Mouse (Mus musculus) neural tube, embryonic 15.5 days (tissue): Measurements from ENCODE around the gene Satb1. TPM values are rescaled to one million over a fixed set of nuclear protein-coding genes. Genes with fewer than 3 reads are reported as not detected.

Experiments used
- ATAC-seq: fragments of 200-750 bp; cut with Nextera tagmentation; 2 replicates; pipeline ENCODE4 v1.8.0; 2017; ENCODE audit warnings: mild to moderate bottlenecking, moderate TSS enrichment, moderate library complexity; ENCODE audit not compliant: low FRiP score
- H3K27ac ChIP-seq: fragments of 300-500 bp; sonication (generic); replicated peaks from 2 replicates; pipeline ENCODE4 v1.5.1; 2015; ENCODE audit warnings: mild to moderate bottlenecking, inconsistent platforms
- H3K27me3 ChIP-seq: fragments of 300-500 bp; sonication (generic); replicated peaks from 2 replicates; pipeline ENCODE4 v1.6.1; 2015; ENCODE audit warnings: inconsistent platforms
- H3K36me3 ChIP-seq: fragments of 300-500 bp; sonication (generic); 2 replicates; pipeline ENCODE4 v1.6.1; 2015; ENCODE audit warnings: inconsistent platforms
- H3K4me1 ChIP-seq: fragments of 300-500 bp; sonication (generic); 2 replicates; pipeline ENCODE4 v1.6.1; 2015; ENCODE audit warnings: inconsistent platforms
- H3K4me2 ChIP-seq: fragments of 300-500 bp; sonication (generic); 2 replicates; pipeline ENCODE4 v1.6.1; 2015; ENCODE audit warnings: inconsistent platforms, mild to moderate bottlenecking, moderate library complexity
- H3K4me3 ChIP-seq: fragments of 300-500 bp; sonication (generic); replicated peaks from 2 replicates; pipeline ENCODE4 v1.5.1; 2015; ENCODE audit warnings: mild to moderate bottlenecking, inconsistent platforms
- H3K9ac ChIP-seq: fragments of 300-500 bp; sonication (generic); replicated peaks from 2 replicates; pipeline ENCODE4 v1.6.1; 2015; ENCODE audit warnings: mild to moderate bottlenecking, inconsistent platforms
- H3K9me3 ChIP-seq: fragments of 300-500 bp; sonication (generic); replicated peaks from 2 replicates; pipeline ENCODE4 v1.6.1; 2016; ENCODE audit warnings: inconsistent platforms
- WGBS: fragments of 180-500 bp; shearing (Covaris S2); methylation state at CpG from one replicate; pipeline ENCODE4 v1.1.7; 2015; ENCODE audit warnings: mixed read lengths; 5-methylcytosine and 5-hydroxymethylcytosine counted together
- polyA plus RNA-seq: library from polyadenylated mRNA; unstranded; fragments of >200 nt; fragmentation: Nextera tagmentation; extraction: Ambion mirVana; gene quantifications from 2 replicates; pipeline ENCODE4 v1.2.1, GENCODE M21; 2015

Satb1 gene
- polyA plus RNA-seq, 1 experiment from 2014 or later, result 39.6 TPM

DNA sequence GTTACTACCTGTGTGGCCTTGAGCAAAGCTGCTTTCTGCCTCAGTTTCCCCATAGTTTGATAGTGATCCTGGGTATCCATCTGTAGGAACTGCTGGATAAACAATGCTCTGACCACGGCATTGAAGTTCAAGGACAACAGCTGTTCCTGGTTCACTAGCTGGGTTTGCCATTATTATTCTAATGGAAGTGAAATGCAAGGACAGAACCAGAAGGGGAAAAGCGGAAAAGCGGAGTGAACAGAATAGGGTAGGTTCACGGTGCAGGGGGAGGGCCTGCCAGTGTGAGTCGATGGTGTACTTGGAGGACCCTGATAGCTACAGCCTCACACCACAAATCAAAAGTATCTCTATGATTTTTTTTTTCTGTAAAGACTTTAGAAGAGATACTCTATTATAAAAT is 6.4 kb upstream of the Satb1 start:
- Histone ChIP-seq H3K36me3 (no peaks in the 10 kb centered on the region), H3K4me3 (no peak overlapping the region), H3K4me2 (no peak overlapping the region), H3K9ac (no peak overlapping the region), H3K9me3 (no peaks in the 10 kb centered on the region), H3K27ac (no peak overlapping the region), H3K27me3 (peaks cover 6% of the 10 kb centered on the region; the same call in 1 of the 2 replicates), H3K4me1 (no peaks in the 10 kb centered on the region)
- no peak for ATAC-seq
- WGBS, result 73% methylated on average over 5 of the region's 5 CpGs

DNA sequence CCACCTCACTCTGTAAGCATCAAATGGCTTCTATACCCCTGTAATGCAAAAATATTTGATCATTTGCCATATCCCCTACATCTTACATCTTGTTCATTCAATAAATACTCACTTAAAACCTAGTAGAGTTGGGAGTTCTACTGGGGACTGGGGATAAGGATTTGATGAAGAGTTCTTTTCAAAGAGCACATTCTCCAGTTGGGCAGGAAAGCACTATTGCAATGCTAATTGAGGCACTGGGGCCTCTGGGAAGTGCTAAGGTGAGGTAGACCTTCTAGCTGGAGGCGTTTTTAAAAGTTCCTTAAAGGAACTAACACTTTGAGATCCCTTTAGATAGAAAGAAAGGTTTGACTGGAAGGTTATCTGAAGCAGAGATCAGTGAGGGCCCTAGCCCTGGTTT is 3.8 kb upstream of the Satb1 start:
- H3K4me1 ChIP-seq, result peaks cover 15% of the 10 kb centered on the region
- ATAC-seq, result no peak
- no peaks in the 10 kb centered on the region for H3K9me3 ChIP-seq
- H3K36me3 ChIP-seq, result no peaks in the 10 kb centered on the region
- WGBS, result 19% methylated on average over 1 of the region's 1 CpGs
- no peak overlapping the region for H3K27ac ChIP-seq
- no peak overlapping the region for H3K9ac ChIP-seq
- no peak overlapping the region for H3K4me3 ChIP-seq
- no peak overlapping the region for H3K4me2 ChIP-seq
- H3K27me3 ChIP-seq, result peaks cover 6% of the 10 kb centered on the region; the same call in 1 of the 2 replicates

DNA sequence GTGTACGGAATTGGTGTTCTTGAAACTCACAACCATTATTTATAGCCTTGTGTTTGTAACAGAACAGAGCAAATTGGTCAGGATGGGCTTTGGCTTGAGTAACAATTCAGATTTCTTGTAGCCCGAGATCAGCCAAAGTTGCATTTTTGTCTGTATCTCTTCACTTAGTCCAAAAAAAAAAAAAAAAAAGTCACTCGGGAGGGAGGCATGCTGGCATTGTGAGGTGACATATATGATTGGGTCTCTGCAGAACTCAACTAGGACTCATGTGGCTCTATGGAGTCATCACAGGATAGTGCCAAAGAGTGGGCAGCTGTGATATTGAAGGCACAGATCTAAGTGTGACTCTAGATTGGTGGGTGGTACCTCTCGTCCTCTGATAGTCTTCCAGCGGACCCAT is 3.2 kb upstream of the Satb1 start:
- no peak for ATAC-seq
- no peak overlapping the region for H3K27ac ChIP-seq
- H3K36me3 ChIP-seq, result no peaks in the 10 kb centered on the region
- H3K9me3 ChIP-seq, result no peaks in the 10 kb centered on the region
- no peak overlapping the region for H3K9ac ChIP-seq
- H3K4me2 ChIP-seq, result no peak overlapping the region
- no peak overlapping the region for H3K4me3 ChIP-seq
- peaks cover 22% of the 10 kb centered on the region for H3K4me1 ChIP-seq
- WGBS, result 94% methylated on average over 5 of the region's 5 CpGs
- peaks cover 9% of the 10 kb centered on the region for H3K27me3 ChIP-seq

DNA sequence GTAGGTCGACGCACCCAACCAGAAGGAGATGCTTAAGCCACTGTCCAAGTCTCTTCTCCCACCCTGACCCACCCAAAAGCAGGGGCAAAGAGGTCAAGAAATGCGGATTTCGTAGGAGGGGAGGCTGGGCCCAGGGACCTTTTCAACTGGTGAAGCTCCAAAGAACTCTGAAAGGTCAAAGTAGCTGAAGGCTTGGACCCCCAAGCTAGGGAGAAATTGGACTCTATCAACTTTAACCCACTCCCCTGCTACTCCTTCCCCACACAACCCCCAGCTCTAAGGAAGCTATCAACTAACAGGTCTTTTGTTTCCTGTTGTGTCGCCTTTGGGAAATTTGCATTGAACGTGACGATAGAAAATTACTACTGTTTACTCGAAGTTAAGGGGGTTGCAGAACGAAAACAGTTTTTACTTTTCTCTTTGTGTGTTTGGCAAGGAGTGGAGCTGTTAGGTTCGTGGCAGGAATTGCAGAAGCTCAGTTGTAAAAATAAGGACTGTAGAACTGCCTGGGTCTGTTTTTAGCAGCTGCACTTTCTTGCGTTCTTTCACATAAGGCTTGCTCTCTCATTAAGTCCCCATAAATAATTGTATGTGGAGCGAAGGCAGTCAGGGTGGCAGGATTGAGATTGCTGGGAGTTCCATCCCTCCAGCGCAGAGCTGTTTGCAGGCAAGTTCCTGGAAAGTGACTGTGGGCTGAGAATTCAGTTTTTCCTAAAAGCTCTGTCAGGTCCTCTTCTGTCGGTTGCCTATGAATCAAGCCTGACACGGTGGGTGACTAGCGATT is 680 bp upstream of the Satb1 start:
- Histone ChIP-seq H3K36me3 (no peaks in the 10 kb centered on the region), H3K9ac (peak overlapping the region; percentile 78; the same call in 1 of the 2 replicates), H3K27me3 (peaks cover 13% of the 10 kb centered on the region), H3K4me1 (peaks cover 25% of the 10 kb centered on the region), H3K9me3 (no peaks in the 10 kb centered on the region), H3K27ac (no peak overlapping the region), H3K4me2 (peak overlapping the region; percentile 99), H3K4me3 (peak overlapping the region; percentile 76)
- no peak for ATAC-seq
- 2% methylated on average over 16 of the region's 16 CpGs for WGBS

DNA sequence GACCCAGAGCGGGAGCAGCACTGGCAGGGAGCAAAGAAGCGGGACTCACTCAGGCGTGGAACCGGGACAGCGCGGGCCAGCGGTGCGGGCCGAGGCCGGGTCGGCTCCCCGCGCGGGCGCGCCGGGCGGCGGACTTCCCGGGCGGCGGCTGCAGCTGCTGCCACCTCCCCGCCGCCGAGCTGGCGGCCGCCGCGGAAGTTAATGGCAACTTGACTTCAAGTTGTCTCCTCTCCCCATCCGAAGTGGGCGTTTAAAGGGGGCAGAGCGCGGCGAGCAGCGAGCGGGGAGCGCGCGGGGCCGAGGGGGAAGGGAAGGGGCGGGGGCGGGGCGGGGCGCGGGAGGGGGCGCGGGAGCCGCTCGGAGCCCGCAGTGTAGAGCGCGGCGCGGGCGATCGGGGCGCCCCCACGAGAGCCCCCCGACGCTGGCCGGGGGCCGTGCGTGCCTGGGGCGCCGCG is 642 bp downstream of the Satb1 start:
- H3K4me1 ChIP-seq, result peaks cover 25% of the 10 kb centered on the region
- peak overlapping the region; percentile 99 for H3K4me2 ChIP-seq
- peak overlapping the region; percentile 76 for H3K27ac ChIP-seq
- H3K9ac ChIP-seq, result peak overlapping the region; percentile 78
- H3K27me3 ChIP-seq, result peaks cover 19% of the 10 kb centered on the region
- peak; percentile 86 for ATAC-seq
- H3K9me3 ChIP-seq, result no peaks in the 10 kb centered on the region
- 0% methylated on average over 27 of the region's 66 CpGs for WGBS
- peak overlapping the region; percentile 76 for H3K4me3 ChIP-seq
- H3K36me3 ChIP-seq, result no peaks in the 10 kb centered on the region

DNA sequence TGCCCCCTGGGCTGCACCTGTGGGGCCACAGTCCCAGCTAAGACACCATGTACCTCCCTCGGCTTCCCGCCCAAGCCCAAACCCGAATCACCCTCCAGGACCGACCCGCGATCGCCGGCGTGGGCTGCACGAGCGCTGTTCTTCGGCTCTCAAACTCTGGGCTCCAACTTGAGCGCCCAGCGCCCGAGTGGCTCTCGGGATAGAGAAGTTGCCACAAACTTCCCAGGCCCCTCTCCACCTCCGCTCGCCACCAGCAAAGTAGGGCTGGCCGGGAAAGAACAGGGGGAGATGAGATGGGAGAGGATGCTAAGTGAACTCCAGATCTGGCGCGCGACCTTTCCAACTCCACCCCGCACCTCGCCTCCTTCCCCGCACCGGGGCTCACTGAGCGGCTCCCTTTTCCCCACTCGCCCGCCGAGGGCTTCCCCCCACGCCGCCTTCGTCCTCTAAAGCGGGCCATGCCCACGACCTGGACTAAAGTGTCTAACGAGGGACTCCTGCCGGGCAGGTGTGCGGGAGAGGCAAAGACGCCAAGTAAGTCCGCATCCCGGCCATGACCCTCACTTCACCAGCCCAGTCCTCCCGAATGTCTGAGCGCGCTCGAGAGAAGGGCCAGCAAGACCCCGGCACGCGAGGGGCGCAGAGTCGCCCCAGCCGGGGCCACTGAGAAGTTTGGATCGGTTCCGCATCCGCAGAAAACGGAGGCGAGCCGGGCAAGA is 1.2 kb downstream of the Satb1 start:
- H3K4me1 ChIP-seq, result peaks cover 25% of the 10 kb centered on the region
- H3K4me3 ChIP-seq, result peak overlapping the region; percentile 76
- peaks cover 19% of the 10 kb centered on the region for H3K27me3 ChIP-seq
- H3K9me3 ChIP-seq, result no peaks in the 10 kb centered on the region
- peak overlapping the region; percentile 76 for H3K27ac ChIP-seq
- H3K36me3 ChIP-seq, result no peaks in the 10 kb centered on the region
- ATAC-seq, result peak; percentile 20
- WGBS, result under 1% methylated on average over 55 of the region's 57 CpGs
- peak overlapping the region; percentile 78 for H3K9ac ChIP-seq
- peak overlapping the region; percentile 99 for H3K4me2 ChIP-seq

DNA sequence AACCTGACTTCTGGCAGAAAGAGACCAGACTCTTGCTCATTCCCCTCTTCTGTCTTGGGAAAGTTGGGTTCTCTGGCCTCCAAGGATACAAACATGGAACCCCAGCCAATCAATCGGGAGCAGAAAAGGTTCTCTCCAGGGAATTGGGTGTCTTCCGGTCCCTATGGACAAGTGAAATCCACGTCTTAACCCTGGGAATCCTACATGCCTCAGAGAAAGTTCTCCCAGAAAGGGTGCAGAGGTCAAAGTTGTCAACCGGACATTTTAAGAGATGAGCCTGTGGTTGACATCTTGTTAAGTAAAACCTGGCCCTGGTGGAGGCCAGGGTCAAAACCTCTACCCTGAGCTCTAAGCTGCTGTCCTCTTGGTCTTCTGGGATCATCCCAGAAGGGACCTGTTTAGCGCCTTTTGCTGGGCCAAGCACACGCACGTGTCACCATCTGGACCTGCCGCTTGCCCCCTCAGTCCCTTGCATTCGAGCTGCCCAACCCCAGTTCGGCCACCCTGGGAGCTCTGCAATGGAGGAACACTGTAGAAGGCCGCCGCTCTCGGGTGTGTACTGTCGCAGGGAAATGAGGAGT is 1.9 kb downstream of the Satb1 start:
- Histone ChIP-seq H3K9me3 (no peaks in the 10 kb centered on the region), H3K36me3 (no peaks in the 10 kb centered on the region), H3K4me1 (peaks cover 25% of the 10 kb centered on the region), H3K27ac (no peak overlapping the region), H3K4me3 (peak overlapping the region; percentile 76), H3K9ac (peak overlapping the region; percentile 78), H3K4me2 (peak overlapping the region; percentile 99), H3K27me3 (peaks cover 19% of the 10 kb centered on the region)
- 17% methylated on average over 14 of the region's 14 CpGs for WGBS
- no peak for ATAC-seq

DNA sequence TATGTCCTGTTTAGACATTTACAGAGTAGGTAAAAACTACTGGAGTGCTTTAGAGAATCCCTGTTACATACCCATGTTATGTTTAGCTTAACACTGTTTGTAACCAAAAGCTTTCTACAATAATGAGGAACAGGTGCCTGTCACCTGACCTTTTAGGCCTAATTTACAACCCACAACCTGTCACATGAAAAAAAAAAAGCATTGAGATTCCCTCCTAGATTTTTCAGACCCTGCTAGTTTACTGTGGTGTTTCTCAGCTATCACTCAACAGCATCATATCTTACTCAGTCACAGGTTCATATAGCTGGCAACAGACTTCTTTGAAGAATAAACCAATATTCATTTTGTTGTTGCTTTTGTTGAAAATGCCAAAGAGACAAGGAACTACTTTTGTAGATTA is 3.7 kb downstream of the Satb1 start:
- no peak for ATAC-seq
- H3K9me3 ChIP-seq, result no peaks in the 10 kb centered on the region

DNA sequence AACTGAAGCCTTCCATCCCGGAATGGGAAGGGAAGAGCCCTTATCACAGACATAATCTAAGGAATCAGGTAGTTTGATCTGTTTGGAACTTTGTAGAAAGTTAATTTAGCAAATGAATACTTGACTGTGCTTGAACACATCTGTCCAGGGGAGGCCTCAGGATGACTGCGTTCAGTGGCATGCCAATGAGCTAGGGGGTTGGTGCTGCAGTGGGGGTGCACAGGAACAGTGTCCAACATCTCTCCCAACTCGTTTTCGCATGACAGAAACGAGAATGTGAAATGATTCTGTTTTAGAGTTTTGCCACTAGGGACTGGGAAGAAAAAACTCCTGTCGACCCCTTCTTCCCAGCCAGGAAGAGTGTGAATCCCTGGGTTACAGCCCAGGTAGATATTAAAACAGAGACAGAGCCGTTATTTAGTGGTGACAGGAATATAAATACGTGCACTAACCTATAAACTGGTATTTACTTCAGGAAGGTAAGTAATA is 5.1 kb downstream of the Satb1 start:
- Histone ChIP-seq H3K27me3 (peaks cover 13% of the 10 kb centered on the region), H3K4me3 (no peak overlapping the region), H3K9me3 (no peaks in the 10 kb centered on the region), H3K4me2 (peak overlapping the region; percentile 15; the same call in 1 of the 2 replicates), H3K9ac (no peak overlapping the region), H3K4me1 (peaks cover 13% of the 10 kb centered on the region), H3K27ac (no peak overlapping the region), H3K36me3 (no peaks in the 10 kb centered on the region)
- 68% methylated on average over 8 of the region's 8 CpGs for WGBS
- ATAC-seq, result no peak

More for the DNA sequence above, 3.7 kb downstream of the Satb1 start:
- H3K9ac ChIP-seq, result no peak overlapping the region
- H3K36me3 ChIP-seq, result no peaks in the 10 kb centered on the region
- H3K4me3 ChIP-seq, result no peak overlapping the region
- peaks cover 25% of the 10 kb centered on the region for H3K4me1 ChIP-seq
- no peak overlapping the region for H3K27ac ChIP-seq
- H3K4me2 ChIP-seq, result no peak overlapping the region
- peaks cover 13% of the 10 kb centered on the region for H3K27me3 ChIP-seq

DNA sequence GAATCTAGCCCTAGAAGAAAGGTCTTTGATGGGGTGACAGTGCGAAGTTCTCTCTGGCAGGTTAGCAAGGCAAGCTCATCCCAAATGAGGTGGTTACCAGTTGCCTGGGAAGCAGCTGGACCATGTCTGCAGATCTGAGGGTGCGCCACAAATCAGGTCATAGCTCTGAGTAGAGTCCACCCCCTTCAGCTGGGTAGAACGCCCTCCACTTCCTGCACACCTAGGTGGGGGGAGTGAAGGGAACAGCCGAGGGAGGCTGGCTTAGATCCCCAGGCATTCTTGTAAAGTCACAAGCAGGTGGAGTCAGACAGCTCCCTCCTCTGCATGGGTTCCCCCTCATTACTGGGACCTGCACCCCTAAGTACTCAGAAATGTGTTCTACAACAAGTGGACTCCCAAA is 6.6 kb downstream of the Satb1 start:
- WGBS, result 76% methylated on average over 4 of the region's 4 CpGs
- Histone ChIP-seq H3K36me3 (no peaks in the 10 kb centered on the region), H3K4me3 (no peak overlapping the region), H3K9ac (no peak overlapping the region), H3K4me1 (peaks cover 5% of the 10 kb centered on the region), H3K9me3 (no peaks in the 10 kb centered on the region), H3K27ac (no peak overlapping the region), H3K27me3 (peaks cover 12% of the 10 kb centered on the region), H3K4me2 (no peak overlapping the region)
- no peak; the same call in 1 of the 2 replicates for ATAC-seq

DNA sequence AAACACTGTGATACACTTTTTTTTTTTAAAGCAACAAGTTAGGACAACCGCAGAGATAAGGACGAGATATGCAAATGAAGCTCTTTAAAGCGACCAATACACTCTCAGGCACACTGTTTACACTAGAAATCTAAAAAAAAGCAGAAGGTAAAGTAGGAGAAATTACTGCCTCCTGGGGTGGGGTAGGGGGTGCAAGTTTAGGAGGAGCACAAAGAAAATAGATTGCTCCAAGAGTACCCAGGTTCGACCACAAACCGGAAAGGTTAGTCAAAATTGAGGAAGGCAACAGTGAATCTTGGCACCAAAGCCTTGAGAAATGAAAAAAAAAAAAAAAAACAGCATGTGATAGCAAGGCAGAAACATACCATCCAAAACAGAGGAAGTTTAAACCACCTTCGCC is 18.8 kb downstream of the Satb1 start:
- ATAC-seq, result no peak
- H3K27ac ChIP-seq, result no peak overlapping the region
- 29% methylated on average over 6 of the region's 6 CpGs for WGBS
- H3K4me2 ChIP-seq, result no peak overlapping the region; the same call in 1 of the 2 replicates
- peaks cover 14% of the 10 kb centered on the region for H3K4me1 ChIP-seq
- no peaks in the 10 kb centered on the region for H3K9me3 ChIP-seq
- H3K27me3 ChIP-seq, result no peaks in the 10 kb centered on the region
- H3K36me3 ChIP-seq, result no peaks in the 10 kb centered on the region
- H3K9ac ChIP-seq, result no peak overlapping the region
- H3K4me3 ChIP-seq, result no peak overlapping the region
